Mouse (Mus musculus) C2C12 (cell line): ENCODE data around the gene Rtp3.

Source experiments
- CEBPB ChIP-seq: IDR thresholded peaks from one replicate; pipeline ENCODE4 v1.6.1; 2011; ENCODE audit warnings: low read depth, mild to moderate bottlenecking, control low read depth, moderate library complexity
- CTCF ChIP-seq: IDR thresholded peaks from one replicate; pipeline ENCODE4 v1.5.1; 2011; ENCODE audit not compliant: control insufficient read depth, insufficient read depth, insufficient read length
- MAX ChIP-seq: IDR thresholded peaks from one replicate; pipeline ENCODE4 v1.6.1; 2011; ENCODE audit warnings: mild to moderate bottlenecking, control low read depth
- MYOD1 ChIP-seq: IDR thresholded peaks from one replicate; pipeline ENCODE4 v1.6.1; 2011; ENCODE audit warnings: low read depth; ENCODE audit not compliant: control insufficient read depth, insufficient read length
- USF1 ChIP-seq: IDR thresholded peaks from one replicate; pipeline ENCODE4 v1.6.1; 2011; ENCODE audit warnings: low read depth, mild to moderate bottlenecking, control low read depth, moderate library complexity

GRCm38 (mm10) chr9:111012041-111012440 is 21.7 kb upstream of the Rtp3 start:
- TF ChIP-seq USF1: no peak
- TF ChIP-seq CTCF: no peak
- no peak for TF ChIP-seq MYOD1
- TF ChIP-seq MAX: no peak
- TF ChIP-seq CEBPB: no peak
